Mouse (Mus musculus) heart, embryonic 16.5 days (tissue): ENCODE results near the gene Slc25a1. TPM values are rescaled to one million over a fixed set of nuclear protein-coding genes. Genes with fewer than 3 reads are reported as not detected.

Source experiments
- ATAC-seq: fragments of 200-750 bp; cut with Nextera tagmentation; replicated peaks from 2 replicates; pipeline ENCODE4 v1.8.0; 2017; ENCODE audit warnings: moderate number of reproducible peaks; ENCODE audit not compliant: insufficient read depth, low FRiP score; ENCODE audit errors: extremely low read depth
- H3K27ac ChIP-seq: fragments of 300-500 bp; sonication (generic); 2 replicates; pipeline ENCODE4 v1.5.1; 2014; ENCODE audit warnings: mild to moderate bottlenecking, low read length, control low read depth, moderate library complexity
- H3K27me3 ChIP-seq: fragments of 300-500 bp; sonication (generic); 2 replicates; pipeline ENCODE4 v1.6.1; 2014; ENCODE audit warnings: low read length, mixed read lengths; ENCODE audit not compliant: control insufficient read depth, insufficient read depth
- H3K36me3 ChIP-seq: fragments of 300-500 bp; sonication (generic); 2 replicates; pipeline ENCODE4 v1.6.1; 2014; ENCODE audit not compliant: control insufficient read depth, insufficient read depth
- H3K4me1 ChIP-seq: fragments of 300-500 bp; sonication (generic); 2 replicates; pipeline ENCODE4 v1.6.1; 2014; ENCODE audit warnings: low read length, mixed read lengths; ENCODE audit not compliant: control insufficient read depth, insufficient read depth
- H3K4me2 ChIP-seq: fragments of 300-500 bp; sonication (generic); 2 replicates; pipeline ENCODE4 v1.6.1; 2014; ENCODE audit warnings: low read depth, mild to moderate bottlenecking, control low read depth, low read length
- H3K4me3 ChIP-seq: fragments of 300-500 bp; sonication (generic); 2 replicates; pipeline ENCODE4 v1.5.1; 2014; ENCODE audit warnings: mild to moderate bottlenecking, control low read depth, low read length
- H3K9ac ChIP-seq: fragments of 300-500 bp; sonication (generic); 2 replicates; pipeline ENCODE4 v1.6.1; 2014; ENCODE audit warnings: low read length, control low read depth
- H3K9me3 ChIP-seq: fragments of 300-500 bp; sonication (generic); replicated peaks from 2 replicates; pipeline ENCODE4 v1.6.1; 2016; ENCODE audit warnings: low read length; ENCODE audit not compliant: control insufficient read depth
- WGBS: fragments of 180-500 bp; shearing (Covaris S2); extraction: QIAGEN DNeasy Blood & Tissue Kit; methylation state at CpG from one replicate; pipeline ENCODE4 v1.1.7; 2014; 5-methylcytosine and 5-hydroxymethylcytosine counted together
- polyA plus RNA-seq: library from polyadenylated mRNA; unstranded; fragments of >200 nt; fragmentation: Nextera tagmentation; extraction: Ambion mirVana; gene quantifications from 2 replicates; pipeline ENCODE4 v1.2.1, GENCODE M21; 2015

Gene Slc25a1
- polyA plus RNA-seq, 1 experiment from 2014 or later = 27.9 TPM

GRCm38 (mm10) chr16:17928627-17929104, 647 bp upstream of the Slc25a1 start:
- peaks cover 7% of the 10 kb centered on the region for H3K36me3 ChIP-seq
- peak overlapping the region; percentile 90 for H3K9ac ChIP-seq
- peak overlapping the region; percentile 99 for H3K4me2 ChIP-seq
- H3K27ac ChIP-seq = peak overlapping the region; percentile 78
- 0% methylated on average over 9 of the region's 9 CpGs for WGBS
- H3K4me1 ChIP-seq = no peaks in the 10 kb centered on the region; the same call in 1 of the 2 replicates
- peak overlapping the region; percentile 93 for H3K4me3 ChIP-seq
- H3K27me3 ChIP-seq = no peaks in the 10 kb centered on the region
- peak; percentile 74 for ATAC-seq
- H3K9me3 ChIP-seq = no peaks in the 10 kb centered on the region

DNA sequence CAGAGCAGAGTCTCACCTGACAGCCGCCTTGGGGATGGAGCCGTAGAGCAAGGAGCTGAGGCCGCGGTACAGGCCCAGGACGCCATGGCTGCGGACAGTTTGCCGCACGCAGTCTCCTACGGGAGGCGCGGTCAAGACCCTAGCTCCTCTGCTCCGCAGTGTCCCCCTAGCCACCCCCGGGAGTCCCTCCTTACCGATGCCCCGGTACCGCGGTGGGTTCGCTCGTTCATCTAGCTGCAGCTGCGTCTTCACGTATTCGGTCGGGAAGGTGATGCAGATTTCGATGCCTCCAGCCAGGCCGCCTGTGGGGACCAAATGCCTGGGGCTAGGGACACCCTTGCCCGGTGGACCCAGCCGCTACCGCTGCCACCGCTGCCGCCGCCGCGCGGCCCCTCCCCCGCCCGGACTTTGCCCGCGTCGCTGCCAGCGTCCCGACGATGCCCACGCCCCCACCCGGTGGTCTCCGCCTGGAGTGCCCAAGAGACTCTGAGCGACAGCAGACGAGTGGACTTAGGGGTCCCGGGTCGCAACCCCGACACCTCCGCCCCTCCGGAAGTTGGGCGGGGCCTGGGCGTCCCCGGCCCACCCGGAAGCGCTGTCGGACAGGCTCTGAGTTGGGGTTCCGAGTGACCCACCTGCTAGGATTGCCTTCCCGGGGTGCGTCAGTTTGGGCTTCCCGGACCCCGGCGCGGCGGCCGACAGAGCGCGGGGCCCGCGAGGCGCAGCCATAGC, 502 bp downstream of the Slc25a1 start:
- 1% methylated on average over 72 of the region's 72 CpGs for WGBS
- H3K27ac ChIP-seq = peak overlapping the region; percentile 78
- peaks cover 4% of the 10 kb centered on the region for H3K4me1 ChIP-seq
- no peaks in the 10 kb centered on the region for H3K9me3 ChIP-seq
- peaks cover 7% of the 10 kb centered on the region for H3K36me3 ChIP-seq
- peak overlapping the region; percentile 90 for H3K9ac ChIP-seq
- H3K4me3 ChIP-seq = peak overlapping the region; percentile 93
- ATAC-seq = peak; percentile 10; the same call in 1 of the 2 replicates
- no peaks in the 10 kb centered on the region for H3K27me3 ChIP-seq
- peak overlapping the region; percentile 99 for H3K4me2 ChIP-seq

- H3K4me1 ChIP-seq = peaks cover 14% of the 10 kb centered on the region
- H3K4me2 ChIP-seq = peak overlapping the region; percentile 90
- under 1% methylated on average over 14 of the region's 14 CpGs for WGBS
- peaks cover 7% of the 10 kb centered on the region for H3K36me3 ChIP-seq
- H3K4me3 ChIP-seq = peak overlapping the region; percentile 87
- H3K9me3 ChIP-seq = no peaks in the 10 kb centered on the region
- ATAC-seq = peak; percentile 11; the same call in 1 of the 2 replicates
- peaks cover 22% of the 10 kb centered on the region for H3K27me3 ChIP-seq
- peak overlapping the region; percentile 81 for H3K27ac ChIP-seq
- H3K9ac ChIP-seq = peak overlapping the region; percentile 90
These were observed 5.9 kb downstream of the Slc25a1 start for GRCm38 (mm10) chr16:17922163-17922538.

DNA sequence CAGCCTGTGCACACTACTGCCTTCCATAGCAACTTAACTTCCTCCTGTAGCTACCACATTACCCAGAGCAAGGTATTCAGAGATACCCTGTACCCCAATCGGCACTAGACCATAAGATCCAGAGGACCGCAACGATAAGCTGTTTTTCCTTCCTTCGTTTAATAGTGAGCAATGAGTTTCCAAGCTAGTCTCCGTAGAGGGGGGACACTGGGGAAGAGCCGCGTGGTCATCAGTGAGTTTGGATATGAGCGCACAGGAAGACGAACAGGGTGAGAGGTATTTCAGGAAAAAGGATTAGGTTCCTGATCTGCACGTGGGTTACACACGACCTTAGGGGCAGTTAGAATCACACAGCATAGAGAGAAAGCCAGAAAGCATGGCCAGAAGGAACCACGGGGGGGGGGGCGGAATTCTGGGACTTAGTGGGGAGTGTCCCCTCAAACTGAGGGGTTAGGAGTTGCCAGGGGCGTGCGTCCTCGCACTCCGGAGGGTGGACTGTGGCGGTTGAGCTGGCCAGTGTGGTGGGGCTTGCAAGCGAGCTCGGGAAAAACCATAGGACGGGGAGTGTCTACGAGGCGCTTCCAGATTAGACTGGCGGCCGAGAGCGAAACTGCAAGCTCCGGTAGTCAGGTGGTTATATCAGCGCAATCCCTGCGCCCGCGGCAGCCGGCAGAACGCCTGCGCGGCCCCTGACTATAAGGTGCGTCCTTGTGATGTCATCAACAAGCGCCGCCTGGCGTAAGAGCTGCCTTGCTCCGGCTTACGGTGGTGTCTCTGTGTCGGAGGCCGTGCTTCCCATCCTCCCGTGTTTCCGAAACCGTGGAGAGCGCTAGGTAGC, 6.5 kb downstream of the Slc25a1 start:
- Histone ChIP-seq H3K4me1 (peaks cover 14% of the 10 kb centered on the region), H3K9me3 (no peaks in the 10 kb centered on the region), H3K4me3 (peak overlapping the region; percentile 87), H3K4me2 (peak overlapping the region; percentile 90), H3K27ac (peak overlapping the region; percentile 81), H3K36me3 (peaks cover 7% of the 10 kb centered on the region), H3K27me3 (peaks cover 27% of the 10 kb centered on the region), H3K9ac (peak overlapping the region; percentile 90)
- ATAC-seq = peak; percentile 93
- WGBS = 2% methylated on average over 45 of the region's 47 CpGs

GRCm38 (mm10) chr16:17920586-17920985, 7.4 kb downstream of the Slc25a1 start:
- H3K27ac ChIP-seq = no peak overlapping the region
- ATAC-seq = no peak
- H3K4me2 ChIP-seq = peak overlapping the region; percentile 90
- H3K9me3 ChIP-seq = no peaks in the 10 kb centered on the region
- H3K27me3 ChIP-seq = peaks cover 36% of the 10 kb centered on the region
- no peak overlapping the region; the same call in 1 of the 2 replicates for H3K4me3 ChIP-seq
- peaks cover 14% of the 10 kb centered on the region for H3K4me1 ChIP-seq
- WGBS = 10% methylated on average over 20 of the region's 20 CpGs
- peaks cover 2% of the 10 kb centered on the region for H3K36me3 ChIP-seq
- peak overlapping the region; percentile 90 for H3K9ac ChIP-seq

DNA sequence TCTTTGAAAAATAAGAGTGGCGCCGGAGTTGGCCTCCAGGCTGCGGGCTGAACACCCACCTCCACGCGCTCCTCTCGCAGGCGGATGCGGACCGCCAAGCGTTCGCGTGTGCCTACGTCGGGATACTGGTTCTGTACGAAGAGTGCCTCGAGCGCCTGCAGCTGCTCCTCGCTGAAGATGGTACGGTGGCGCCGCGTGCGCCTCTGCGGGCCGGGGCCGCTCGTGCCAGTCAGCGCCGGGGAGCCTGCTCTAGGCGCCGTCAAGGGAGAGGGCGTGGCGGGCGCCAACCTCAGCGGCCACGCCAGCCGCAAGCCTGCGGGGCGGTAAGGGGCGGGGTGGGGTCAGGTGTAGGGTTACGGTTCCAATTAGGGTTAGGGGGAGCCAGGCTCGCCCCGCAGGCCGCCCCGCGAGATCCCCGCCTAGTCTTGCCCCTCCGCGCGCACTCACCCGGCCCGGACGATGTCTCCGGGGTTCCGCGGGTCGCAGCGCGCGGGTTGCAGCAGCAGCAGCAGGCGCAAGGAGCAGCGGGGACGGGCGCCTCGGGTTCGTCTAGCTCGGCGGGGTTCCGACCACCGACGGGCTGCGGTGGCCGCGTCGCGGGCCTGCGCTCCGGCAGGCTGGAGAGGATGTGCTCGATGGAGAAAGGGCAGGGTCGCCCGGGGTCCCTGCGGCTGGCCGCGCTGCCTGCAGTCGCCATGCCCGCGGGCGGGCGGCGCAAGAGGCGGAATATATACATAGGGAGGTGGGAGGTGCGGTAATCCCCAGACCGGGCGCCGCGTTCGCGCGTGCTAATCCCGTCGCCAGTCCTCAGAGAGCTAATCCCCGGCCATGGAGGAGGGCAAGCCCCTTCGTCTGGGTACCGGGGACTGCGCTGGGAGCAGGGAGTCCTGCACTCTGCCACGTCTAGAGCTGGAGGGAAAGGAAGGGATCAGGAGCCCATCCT, 13.4 kb downstream of the Slc25a1 start, which contains the start of gene Gsc2:
Gene Gsc2, minus strand, starts transcription at position 753 of the 943 bp plus-strand sequence.
- under 1% methylated on average over 95 of the region's 106 CpGs for WGBS
- ATAC-seq = 0 out of 2 replicates have a peak, but pooled peaks have one; percentile 12

GRCm38 (mm10) chr16:17911052-17911595, 16.9 kb downstream of the Slc25a1 start, which contains the start of gene Ess2:
Gene Ess2 (minus strand): TSS chr16:17911348.
- Histone ChIP-seq H3K4me3 (peak within 1 kb of the TSS; percentile 90), H3K4me2 (peak within 1 kb of the TSS; percentile 99), H3K4me1 (peaks cover 10% of the 10 kb centered on the region), H3K27ac (peak within 1 kb of the TSS; percentile 71; the same call in 1 of the 2 replicates), H3K36me3 (peaks cover 32% of the 10 kb centered on the region), H3K27me3 (peaks cover 42% of the 10 kb centered on the region), H3K9me3 (no peaks in the 10 kb centered on the region), H3K9ac (peak within 1 kb of the TSS; percentile 84)
- WGBS = under 1% methylated on average over 35 of the region's 35 CpGs
- peak; percentile 88 for ATAC-seq

More for the DNA sequence above, 13.4 kb downstream of the Slc25a1 start, which contains the start of gene Gsc2:
- Histone ChIP-seq H3K9ac (no peak within 1 kb of the TSS), H3K36me3 (no peaks in the 10 kb centered on the region), H3K4me3 (peak within 1 kb of the TSS; percentile 36), H3K4me2 (peak within 1 kb of the TSS; percentile 61), H3K9me3 (no peaks in the 10 kb centered on the region), H3K27ac (no peak within 1 kb of the TSS), H3K27me3 (peaks cover 65% of the 10 kb centered on the region), H3K4me1 (peaks cover 10% of the 10 kb centered on the region)

- Histone ChIP-seq H3K4me2 (no peak within 1 kb of the TSS), H3K9me3 (no peaks in the 10 kb centered on the region), H3K4me3 (no peak within 1 kb of the TSS), H3K9ac (no peak within 1 kb of the TSS), H3K27me3 (no peaks in the 10 kb centered on the region), H3K36me3 (peaks cover 42% of the 10 kb centered on the region), H3K27ac (no peak within 1 kb of the TSS), H3K4me1 (no peaks in the 10 kb centered on the region)
- no peak for ATAC-seq
- WGBS = 89% methylated on average over 14 of the region's 14 CpGs
These were observed 29.6 kb downstream of the Slc25a1 start, which contains the start of the genes Dgcr2 and Tssk2 for GRCm38 (mm10) chr16:17898462-17898861. Gene Dgcr2 (minus strand): TSS chr16:17898562. Gene Tssk2 (plus strand): TSS chr16:17898637.
